Mouse (Mus musculus) mouse trophoblast stem cell (cell line): Measurements from ENCODE around the gene Tbcel.

Experiments used
- in situ Hi-C, 2 experiments: fragments of 300-500 bp; cut with MseI, MboI; formaldehyde crosslinking; loops; 2 replicates in 1 of 2; 3 replicates in 1 of 2; pipeline ENCODE4 v1.15.1; 2025

The Tbcel gene

DNA sequence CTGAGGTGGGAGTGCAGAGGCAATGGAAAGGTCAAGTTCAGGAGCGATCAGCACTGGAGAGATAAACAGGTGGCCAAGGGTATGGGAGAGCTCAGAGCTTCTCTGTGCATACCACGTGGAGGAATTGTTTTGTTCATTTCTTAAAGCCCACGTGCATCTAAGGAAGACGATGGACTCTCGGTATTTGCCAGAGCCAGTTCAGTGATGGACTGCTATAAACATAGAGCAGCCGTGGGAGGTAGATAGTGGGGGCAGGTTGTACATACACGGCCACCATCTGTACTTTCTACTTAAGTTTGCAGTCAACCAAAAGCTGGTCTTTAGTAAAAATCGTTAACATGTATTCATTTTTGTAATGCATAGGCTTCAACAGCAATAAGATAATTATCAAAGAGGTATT, 65.5 kb downstream of the Tbcel start:
- in situ Hi-C loops: no loop called here

DNA sequence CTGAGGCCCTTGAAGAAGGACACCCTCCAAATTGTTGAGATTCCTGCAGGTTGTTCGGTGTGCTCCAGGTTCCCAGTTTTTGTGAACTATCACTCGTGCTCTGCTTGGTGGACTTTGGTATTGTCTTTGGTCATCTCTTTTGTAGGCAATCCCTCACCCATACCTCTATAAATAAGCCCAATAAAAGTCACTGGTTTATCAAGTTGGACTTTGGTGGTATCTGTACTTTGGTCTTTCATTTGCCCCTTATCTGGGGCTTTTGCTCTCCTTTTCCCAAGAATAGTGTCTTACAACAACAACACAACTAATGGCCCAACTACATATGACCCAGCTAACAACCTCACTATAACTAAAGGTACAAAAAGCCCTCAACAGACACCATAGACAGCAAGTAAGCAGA, 66.4 kb downstream of the Tbcel start:
- in situ Hi-C loops: no loop called here

DNA sequence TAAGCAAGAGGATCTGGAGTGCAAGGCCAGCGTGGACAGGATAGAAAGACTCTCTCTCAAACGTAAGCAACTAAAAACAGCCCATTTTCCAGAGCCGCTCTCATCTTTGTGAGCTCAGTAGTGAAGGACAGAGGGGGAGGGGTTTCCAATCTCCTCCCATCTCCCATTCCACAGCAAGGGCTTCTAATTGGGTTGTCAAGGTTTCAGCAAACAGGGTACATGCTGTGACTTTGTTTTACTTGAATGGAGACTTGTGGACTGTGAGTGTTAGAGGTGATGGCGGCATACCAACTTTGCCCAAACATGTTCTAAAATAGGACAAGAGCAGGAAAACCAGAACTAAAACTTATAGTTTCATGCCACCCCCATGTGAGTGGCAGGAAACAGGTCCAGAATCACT, 68.2 kb downstream of the Tbcel start:
- in situ Hi-C loops: no loop called here

DNA sequence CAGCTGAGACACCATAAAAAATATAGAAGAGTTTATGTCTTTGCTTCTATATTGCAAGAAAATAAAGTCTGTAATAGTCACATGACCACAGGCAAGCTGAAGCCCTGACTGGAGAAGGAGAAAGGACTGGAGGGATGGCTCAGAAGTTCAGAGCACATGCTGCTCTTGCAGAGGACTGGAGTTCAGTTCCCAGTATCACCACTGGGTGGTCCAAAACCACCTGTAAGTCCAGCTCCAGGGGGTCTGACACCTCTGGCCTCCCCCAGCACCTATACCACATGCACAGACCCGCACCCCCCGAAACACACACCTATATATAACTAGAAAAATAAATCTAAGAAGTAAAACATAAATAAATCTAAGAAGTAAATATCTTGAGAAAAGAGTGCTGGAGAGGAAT, 75.5 kb downstream of the Tbcel start:
- in situ Hi-C loops: no loop called here

DNA sequence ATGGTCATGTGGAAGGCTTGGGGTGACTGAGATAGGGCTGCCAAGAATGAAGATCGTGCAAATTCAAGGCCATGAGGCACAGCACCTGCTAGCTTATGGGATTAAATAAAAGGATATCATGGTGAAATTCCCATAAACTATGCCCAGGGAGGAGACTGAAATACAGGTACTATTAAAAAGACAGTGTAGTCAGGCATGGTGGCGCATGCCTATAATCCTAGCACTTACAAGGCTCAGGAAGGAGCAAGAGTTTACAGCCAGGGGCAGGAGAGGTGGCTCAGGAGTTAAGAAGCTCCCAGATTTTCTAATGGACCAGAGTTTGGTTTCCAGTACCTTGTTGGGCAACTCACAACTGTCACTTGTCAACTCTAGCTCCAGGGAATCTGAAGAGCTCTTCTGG, 76.0 kb downstream of the Tbcel start:
- in situ Hi-C loops: no loop called here

DNA sequence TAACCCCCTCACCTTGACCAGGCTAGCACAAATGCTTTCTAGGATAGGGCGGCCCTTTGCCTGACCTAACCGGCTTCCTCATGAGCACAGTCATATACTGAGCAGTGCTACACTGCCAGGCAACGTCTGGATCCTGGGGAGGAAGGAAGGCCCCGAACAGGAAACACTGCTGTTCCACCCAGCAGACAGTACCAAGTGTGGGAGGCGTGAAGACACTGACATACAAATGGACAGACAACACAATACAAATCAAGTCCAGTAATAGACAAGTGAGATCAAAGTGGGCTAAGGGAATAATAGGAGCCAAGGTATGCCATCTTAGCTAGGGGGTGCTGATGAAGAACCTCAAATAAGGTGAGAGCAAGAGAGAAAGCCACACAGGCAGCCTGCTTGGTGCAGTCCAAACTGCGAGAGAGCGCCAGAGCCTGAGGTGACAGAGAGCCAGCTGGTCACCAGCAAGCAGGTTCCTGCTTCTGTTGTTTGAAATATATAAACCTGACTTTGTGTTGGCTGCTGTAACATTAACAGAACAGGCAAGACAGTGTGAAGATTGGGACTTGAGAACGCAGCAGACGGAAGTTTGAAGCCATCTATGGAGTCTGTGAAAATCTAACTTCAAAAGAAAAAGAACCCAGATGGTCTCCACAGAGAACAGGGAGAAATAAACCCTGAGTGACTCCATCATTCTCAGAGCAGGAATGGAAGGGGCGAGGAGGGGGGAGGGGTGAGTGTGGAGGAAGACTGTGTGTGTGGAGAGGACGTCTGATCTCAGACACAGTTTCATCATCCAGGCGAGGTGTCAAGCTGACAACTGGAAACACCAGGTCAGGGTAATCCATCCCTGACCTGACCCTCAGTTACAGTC, 79.3 kb downstream of the Tbcel start:
- in situ Hi-C loops: no loop called here

DNA sequence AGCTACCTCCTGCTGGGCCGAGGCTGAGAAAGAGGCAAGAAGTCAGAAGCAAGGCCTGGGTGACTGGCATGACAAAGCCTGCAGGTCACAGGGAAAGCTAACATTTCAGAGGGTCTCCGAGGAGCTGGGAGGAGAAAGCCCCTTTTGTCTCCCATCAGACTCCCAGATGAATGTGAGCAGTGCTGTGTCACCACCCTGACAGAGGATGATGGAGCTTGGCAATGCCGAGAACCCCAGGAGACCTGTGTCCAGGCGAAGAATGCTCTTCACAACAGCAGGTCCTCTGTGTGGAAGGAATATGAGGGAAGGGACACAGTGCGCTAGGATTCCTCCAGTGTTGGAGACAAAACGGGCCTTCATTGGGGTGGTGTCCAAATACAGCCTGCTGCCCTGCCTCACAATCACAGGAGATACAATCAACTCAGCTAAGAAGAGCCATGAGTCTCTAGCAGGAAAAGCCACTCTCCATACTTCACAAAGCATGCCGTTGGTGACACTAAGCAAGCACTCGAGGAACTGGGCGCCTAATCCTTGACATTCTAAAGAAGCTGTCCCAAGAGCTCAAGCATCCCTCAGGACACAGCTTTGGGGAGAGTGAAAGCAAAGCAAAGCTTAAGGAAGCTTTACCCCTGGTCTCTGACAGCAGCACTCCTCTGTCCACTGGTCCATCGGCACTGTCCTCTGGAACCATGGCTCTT, 80.8 kb downstream of the Tbcel start:
- in situ Hi-C loops: no loop called here

DNA sequence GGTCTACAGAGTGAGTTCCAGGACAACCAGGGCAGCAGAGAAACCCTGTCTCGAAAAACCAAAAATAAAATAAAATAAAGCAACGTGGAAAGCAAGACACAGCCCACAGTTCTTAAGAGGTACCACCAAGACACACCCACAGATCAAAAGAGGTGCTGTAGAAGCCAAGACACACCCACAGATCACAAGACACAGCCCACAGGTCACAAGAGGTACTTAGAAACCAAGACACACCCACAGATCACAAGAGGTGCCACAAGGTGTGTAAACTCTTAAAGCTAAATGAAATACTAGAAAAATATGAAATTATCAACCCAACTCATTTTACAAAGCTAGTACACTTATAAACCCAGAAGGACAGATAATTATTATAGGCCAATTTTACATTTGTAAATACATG, 84.0 kb downstream of the Tbcel start:
- in situ Hi-C loops: no loop called here

DNA sequence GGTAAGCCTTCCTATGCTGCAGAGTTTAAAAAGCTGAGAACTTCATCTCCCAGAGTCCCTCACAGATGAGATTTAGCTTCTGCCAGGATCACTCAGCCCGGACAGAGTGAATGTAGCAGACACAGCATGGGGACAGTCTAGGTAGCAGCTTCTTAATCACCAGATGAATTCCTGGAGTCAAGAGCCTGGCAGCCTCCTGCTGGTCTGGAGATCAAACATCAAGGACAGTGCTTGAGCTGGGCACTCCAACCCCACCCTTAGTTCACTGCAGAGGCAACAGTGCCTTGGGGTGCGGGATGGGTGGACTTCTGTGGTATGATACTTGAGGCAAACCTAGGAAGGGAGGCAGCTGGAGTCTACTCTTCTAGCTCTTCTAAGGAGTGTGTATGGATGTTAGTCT, 87.9 kb downstream of the Tbcel start:
- in situ Hi-C loops: no loop called here

DNA sequence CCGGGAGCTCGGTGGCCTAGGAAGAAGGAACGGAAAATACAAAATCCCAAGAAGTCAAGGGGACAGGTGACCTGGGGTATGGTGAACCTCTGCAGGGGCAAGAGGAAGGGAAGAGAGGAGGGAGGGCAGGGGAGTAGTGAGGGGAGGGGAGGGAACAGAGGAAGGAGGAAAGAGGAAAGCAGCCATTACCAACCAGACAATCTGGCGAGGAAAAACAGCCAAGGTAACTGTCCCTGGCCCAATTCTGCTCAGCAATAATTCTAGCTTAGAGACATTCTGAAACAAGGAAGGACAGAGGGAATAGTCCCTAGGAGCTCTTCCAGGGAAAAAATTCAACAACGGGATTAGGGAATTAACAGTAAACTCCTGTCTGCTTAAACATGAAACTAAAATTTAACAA, 88.8 kb downstream of the Tbcel start:
- in situ Hi-C loops: no loop called here

DNA sequence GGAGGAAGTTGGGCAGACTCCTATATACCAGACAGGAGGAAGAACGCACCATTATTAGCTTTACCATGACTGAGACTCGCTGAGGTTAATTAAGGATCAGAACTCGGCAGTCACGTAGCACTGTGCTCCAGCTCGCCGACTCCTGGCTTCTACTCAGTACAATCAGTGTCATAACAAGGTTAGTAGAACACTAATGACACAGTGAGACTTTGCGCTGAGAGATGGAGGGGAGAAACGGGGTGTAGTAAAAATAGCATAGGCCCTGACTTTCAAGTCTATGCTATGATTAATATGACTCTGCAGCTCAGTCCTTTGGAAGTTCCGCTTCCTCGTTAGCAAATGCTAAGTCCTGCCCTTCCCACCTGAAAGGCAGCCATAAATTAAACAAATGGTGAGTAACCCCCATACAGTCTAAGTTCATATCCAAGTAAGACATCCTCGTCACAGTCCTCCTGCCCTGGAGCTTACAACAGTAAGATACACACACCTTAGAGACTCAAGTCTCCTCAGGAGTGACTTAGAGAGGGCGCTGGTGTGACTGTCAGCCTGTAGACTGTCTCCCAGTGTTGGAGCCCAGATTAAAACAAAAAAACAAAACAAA, 90.2 kb downstream of the Tbcel start:
- in situ Hi-C loops: no loop called here

DNA sequence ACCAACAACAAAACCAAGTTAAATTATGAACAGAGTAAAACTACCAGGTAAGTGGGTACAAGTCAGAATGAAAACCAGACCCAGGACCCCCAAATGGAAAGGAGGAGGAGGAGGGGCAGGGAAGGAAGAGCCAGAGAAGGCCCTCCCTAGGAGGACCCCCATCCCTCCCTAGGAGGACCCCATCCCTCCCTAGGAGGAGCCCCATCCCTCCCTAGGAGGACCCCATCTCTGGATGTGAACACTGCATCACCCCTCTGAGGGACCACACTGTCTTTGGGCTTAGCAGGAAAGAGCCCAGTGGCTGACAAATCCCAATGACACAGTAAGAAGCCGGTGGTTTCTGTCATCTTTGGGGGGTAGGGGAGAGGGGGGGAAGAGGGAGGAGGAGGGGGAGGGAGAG, 92.4 kb downstream of the Tbcel start:
- in situ Hi-C loops: no loop called here

DNA sequence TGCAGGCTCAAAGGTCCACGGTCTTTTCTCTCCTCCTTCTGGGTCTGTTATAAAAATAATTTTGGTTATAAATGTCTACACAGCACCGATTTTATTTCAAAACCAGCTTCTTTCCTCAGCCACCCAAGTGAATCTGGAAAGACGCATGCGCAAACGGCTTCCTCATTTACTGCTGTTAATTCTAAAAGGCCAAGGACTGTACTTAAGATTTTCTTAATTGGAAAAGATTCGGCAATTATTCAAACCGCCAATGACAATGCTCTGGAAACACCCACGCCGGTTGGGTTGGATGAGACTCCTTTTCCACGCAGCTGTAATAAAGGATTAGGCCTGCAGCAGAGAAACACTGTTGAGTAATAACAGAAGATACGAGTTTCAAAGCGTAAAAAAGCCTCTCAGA, 94.3 kb downstream of the Tbcel start:
- in situ Hi-C loops: no loop called here

DNA sequence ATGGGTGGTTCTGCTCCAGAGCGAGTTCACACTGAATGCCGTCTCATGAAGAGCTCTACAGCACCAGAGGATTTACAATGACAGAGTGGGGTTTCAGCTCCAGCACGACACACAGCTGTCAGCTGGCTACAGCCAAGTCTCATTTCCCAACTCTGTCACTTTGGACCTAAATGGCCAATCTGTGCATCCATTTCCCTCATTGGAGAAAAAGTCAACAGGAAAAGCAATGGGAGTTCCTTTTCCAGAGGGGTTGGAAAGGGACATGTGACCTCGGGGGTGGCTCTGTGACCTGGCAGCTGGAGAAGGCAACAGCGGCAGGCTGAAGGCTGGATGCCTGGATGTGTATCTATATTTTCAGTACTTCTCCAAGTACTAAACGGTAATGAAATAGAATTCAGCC, 96.3 kb downstream of the Tbcel start:
- in situ Hi-C loops: no loop called here

DNA sequence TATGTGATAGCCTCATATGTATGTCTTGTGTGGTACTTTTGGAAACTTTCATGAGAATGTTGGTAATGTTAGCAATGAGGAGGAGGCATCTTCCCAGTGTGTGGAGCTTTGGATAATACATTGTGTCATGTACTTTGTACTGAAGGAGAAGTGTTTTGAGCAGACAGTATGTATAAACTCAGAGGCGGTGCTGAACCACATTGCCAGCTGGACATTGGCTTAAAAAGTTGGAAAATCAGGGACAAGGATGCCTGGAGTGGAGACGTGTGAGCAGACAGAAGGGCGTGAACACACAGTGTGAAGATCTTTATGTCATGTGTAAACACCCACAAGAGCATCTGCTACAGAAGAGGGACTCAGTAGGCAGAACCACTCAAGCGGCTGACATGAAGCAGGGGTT, 101.9 kb downstream of the Tbcel start:
- in situ Hi-C loops: no loop called here

DNA sequence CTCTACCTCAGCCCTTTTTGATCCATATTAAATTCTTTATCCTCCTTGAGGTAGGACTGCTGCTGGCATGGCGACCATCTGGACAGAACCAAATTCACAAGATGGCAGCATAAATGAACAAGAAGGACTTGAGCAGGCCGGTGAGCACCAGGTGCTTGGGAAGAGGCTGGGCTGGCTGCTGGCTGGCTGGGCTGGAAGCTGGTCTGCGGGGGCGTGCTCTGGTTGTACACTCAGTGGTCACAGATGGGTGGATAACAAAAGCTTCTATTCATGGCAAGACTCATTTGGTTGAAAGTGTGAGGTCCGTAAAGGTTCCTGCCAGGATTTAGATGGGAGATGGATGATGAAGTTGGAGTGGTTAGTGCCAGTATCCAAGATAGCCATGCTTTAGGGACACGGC, 106.1 kb downstream of the Tbcel start:
- in situ Hi-C loops: no loop called here

DNA sequence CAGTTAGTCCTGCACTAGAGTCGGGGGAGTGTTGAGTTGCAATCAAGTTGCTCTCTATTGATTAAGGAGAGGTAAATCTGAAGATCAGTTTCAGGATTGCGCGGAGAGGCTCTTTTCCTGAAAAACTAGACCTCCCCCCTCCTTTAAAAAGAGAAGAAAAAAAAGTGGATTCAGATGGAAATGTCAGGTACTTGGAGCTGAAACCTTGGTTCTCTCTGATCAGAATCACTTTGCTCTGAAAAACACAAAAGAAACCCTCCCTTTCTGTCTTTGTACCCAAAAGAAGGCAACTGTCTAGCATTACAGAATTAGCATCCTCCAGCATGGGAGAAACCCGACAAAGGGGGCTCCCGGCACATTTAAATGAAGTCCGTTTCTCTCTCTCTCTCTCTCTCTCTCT, 107.8 kb downstream of the Tbcel start, which contains the start of gene Tecta:
Tecta (minus strand) TSS at position 101 of the 400 bp plus-strand sequence.
- in situ Hi-C loops: no loop called here

DNA sequence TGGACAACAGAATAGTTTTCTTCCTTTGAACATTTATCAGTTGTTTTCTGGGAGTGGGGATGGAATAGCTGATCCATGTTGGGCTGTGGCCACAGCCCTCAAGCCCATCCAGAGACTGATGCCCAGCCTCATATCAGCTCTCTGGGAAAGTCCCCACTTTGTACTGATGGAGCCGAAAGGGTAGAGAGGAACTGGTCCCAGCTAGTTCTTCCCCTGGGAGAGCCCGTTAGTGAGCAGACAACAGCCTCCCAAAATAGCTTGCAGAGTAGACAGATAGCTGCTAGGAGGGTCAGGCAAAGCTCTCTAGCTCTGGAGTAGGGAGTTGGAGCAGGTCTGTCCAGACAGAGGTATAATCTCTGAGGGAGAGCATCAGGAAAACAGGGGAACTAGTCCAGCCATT, 111.5 kb downstream of the Tbcel start:
- in situ Hi-C loops: no loop called here

DNA sequence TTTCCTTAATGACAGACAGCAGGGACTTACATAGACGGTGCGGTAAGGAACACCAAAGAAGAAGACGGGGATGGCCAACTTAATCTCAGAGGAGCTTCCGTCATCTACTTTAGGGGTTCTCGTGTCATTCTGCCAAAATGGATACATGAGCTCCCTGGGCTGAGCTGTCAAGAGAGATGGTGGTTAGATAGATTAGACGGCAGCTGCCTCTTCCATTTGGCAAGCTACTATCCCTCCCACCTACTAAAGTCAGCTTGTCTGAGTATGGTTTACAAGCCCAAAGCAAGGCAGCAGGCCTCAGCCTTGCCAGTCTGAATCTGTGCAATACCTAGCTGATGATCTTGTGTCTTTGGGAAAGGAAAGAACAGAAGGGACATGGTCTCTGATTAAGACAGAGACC, 112.7 kb downstream of the Tbcel start:
- in situ Hi-C loops: no loop called here

DNA sequence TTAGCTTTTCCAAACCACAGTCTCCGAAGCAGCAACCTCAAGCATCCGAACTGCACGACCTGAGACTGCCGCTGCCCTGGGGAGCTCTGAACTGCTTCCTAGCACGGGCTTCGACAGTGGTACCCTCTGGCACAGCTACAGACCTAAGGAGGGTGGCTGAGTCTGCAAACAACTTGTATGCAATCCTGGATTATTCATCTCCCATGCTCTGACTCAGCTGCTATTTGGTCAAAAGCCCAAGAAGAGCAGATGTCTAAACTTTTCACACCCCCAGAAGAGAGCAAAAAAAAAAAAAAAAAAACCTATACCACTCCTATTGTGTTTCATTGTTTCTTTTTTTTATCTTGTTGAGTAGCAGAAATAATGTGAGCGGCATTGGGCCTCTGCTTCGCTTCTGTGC, 113.3 kb downstream of the Tbcel start:
- in situ Hi-C loops: no loop called here

DNA sequence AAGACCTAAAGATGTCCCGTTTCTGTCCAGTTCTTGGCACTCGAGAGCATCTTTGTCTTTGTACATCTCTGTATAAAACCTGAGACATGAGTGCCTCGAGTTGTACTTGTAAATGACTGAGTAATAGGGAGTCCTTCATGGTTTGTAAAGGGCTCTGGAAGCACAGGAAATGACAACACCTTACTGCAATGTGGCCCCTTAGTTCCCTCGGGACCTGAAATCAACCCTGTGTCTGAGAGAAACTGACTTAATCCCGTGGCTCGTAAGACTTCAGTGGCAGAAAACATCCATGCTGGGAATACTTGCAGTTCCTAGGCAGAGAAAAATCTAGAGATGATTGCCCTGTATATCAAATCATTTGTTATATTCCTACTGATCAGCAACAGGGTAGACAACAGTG, 114.7 kb downstream of the Tbcel start:
- in situ Hi-C loops: no loop called here

DNA sequence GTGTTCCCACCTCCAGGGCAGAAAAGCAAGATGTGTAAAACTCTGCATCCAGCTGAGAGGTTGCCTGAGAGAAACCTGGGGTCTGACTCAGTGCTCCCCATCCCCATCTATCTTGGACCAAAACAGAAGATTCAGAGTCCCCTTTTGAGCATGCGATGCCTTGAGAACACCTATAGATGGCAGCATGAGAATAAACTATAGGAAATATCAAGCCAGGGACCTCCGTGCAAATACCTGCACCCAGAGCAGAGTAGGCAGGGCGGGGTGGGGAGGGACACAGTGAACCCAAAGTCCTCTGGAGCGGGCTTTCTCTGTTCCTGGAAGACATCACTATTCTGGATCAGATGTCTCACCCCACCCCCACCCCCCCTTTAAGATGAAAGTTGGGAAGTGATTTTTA, 119.1 kb downstream of the Tbcel start:
- in situ Hi-C loops: no loop called here

DNA sequence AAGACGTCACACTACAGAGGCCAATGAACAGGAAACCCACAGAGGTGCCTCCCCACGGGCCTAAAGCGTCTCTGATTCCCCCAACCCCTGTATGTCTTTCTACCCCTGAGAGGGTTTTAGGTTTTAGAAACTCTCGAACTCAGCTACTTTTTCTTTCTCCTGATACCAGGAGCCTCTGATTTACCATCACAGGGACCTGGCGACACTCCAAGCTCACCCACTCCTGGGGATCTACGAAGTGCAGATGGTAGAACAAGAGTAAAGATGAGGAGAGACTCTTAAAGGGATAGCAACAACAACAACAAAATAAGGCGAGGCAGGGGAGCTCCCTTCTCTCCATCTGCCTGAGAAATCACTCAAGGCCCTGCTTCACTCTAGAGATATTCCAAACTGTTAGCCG, 120.6 kb downstream of the Tbcel start:
- in situ Hi-C loops: no loop called here
